Mouse (Mus musculus): Measurements from ENCODE around the gene Gm47985. TPM values are rescaled to one million over a fixed set of nuclear protein-coding genes. Genes with fewer than 3 reads are reported as not detected.
"Not testable (repeated sequence)": the region's sequence is repeated elsewhere in the genome, so short reads cannot be mapped to it uniquely, and the experiment has no call there.

Gene Gm47985
- polyA plus RNA-seq, 1 experiment from 2014 or later = 0.11 TPM

GRCm38 (mm10) chr1:151192739-151193138 lies 10.4 kb downstream of the Gm47985 start:
- not testable (repeated sequence) for H3K36me3 ChIP-seq (ENCODE audit: control insufficient read depth, insufficient read depth, low read length); H3K9me3 ChIP-seq (ENCODE audit: control insufficient read depth, low read length)

GRCm38 (mm10) chr1:151195986-151196385 lies 13.6 kb downstream of the Gm47985 start:
- not testable (repeated sequence) for H3K9me3 ChIP-seq (ENCODE audit: control insufficient read depth, low read length); ATAC-seq (ENCODE audit: low read depth)
- WGBS = 67% methylated on average over 4 of the region's 4 CpGs

More at GRCm38 (mm10) chr1:151192739-151193138, 10.4 kb downstream of the Gm47985 start:
- 90% methylated on average over 14 of the region's 15 CpGs for WGBS
- H3K9ac ChIP-seq (ENCODE audit: low read length); H3K27ac ChIP-seq (ENCODE audit: low read length); H3K27me3 ChIP-seq (ENCODE audit: control insufficient read depth, insufficient read depth, low read depth, low read length); H3K4me3 ChIP-seq (ENCODE audit: low read length); H3K4me2 ChIP-seq (ENCODE audit: low read depth, low read length); H3K4me1 ChIP-seq (replicated peaks; ENCODE audit: control insufficient read depth, insufficient read depth, low read length); ATAC-seq (ENCODE audit: low read depth): not testable (repeated sequence)

GRCm38 (mm10) chr1:151196690-151197089 lies 14.4 kb downstream of the Gm47985 start:
- not testable (repeated sequence) for H3K4me2 ChIP-seq (ENCODE audit: low read depth, low read length); H3K9ac ChIP-seq (ENCODE audit: low read length); H3K36me3 ChIP-seq (ENCODE audit: control insufficient read depth, insufficient read depth, low read length); H3K9me3 ChIP-seq (ENCODE audit: control insufficient read depth, low read length); H3K4me3 ChIP-seq (ENCODE audit: low read length); H3K27me3 ChIP-seq (ENCODE audit: control insufficient read depth, insufficient read depth, low read depth, low read length); H3K4me1 ChIP-seq (replicated peaks; ENCODE audit: control insufficient read depth, insufficient read depth, low read length); ATAC-seq (ENCODE audit: low read depth); H3K27ac ChIP-seq (ENCODE audit: low read length)
- WGBS = 69% methylated on average over 3 of the region's 3 CpGs

More at GRCm38 (mm10) chr1:151195986-151196385, 13.6 kb downstream of the Gm47985 start:
- H3K4me1 ChIP-seq (replicated peaks; ENCODE audit: control insufficient read depth, insufficient read depth, low read length); H3K4me2 ChIP-seq (ENCODE audit: low read depth, low read length); H3K4me3 ChIP-seq (ENCODE audit: low read length); H3K27ac ChIP-seq (ENCODE audit: low read length); H3K27me3 ChIP-seq (ENCODE audit: control insufficient read depth, insufficient read depth, low read depth, low read length); H3K9ac ChIP-seq (ENCODE audit: low read length); H3K36me3 ChIP-seq (ENCODE audit: control insufficient read depth, insufficient read depth, low read length): not testable (repeated sequence)

- H3K27ac ChIP-seq (ENCODE audit: low read length); H3K4me3 ChIP-seq (ENCODE audit: low read length); H3K4me2 ChIP-seq (ENCODE audit: low read depth, low read length); H3K9ac ChIP-seq (ENCODE audit: low read length); ATAC-seq (ENCODE audit: low read depth); H3K27me3 ChIP-seq (ENCODE audit: control insufficient read depth, insufficient read depth, low read depth, low read length); H3K4me1 ChIP-seq (replicated peaks; ENCODE audit: control insufficient read depth, insufficient read depth, low read length); H3K36me3 ChIP-seq (ENCODE audit: control insufficient read depth, insufficient read depth, low read length); H3K9me3 ChIP-seq (ENCODE audit: control insufficient read depth, low read length): not testable (repeated sequence)
- 64% methylated on average over 2 of the region's 4 CpGs for WGBS
These were observed 15.8 kb downstream of the Gm47985 start, which contains the start of gene Gm47995 for GRCm38 (mm10) chr1:151198120-151198519. TSS of gene Gm47995 (plus strand) at chr1:151198448.

- not testable (repeated sequence) for H3K27me3 ChIP-seq (ENCODE audit: control insufficient read depth, insufficient read depth, low read depth, low read length); ATAC-seq (ENCODE audit: low read depth); H3K27ac ChIP-seq (ENCODE audit: low read length); H3K4me2 ChIP-seq (ENCODE audit: low read depth, low read length); H3K36me3 ChIP-seq (ENCODE audit: control insufficient read depth, insufficient read depth, low read length); H3K4me1 ChIP-seq (replicated peaks; ENCODE audit: control insufficient read depth, insufficient read depth, low read length); H3K9ac ChIP-seq (ENCODE audit: low read length); H3K9me3 ChIP-seq (ENCODE audit: control insufficient read depth, low read length); H3K4me3 ChIP-seq (ENCODE audit: low read length)
These were observed 18.3 kb downstream of the Gm47985 start for GRCm38 (mm10) chr1:151200620-151201019.

GRCm38 (mm10) chr1:151202771-151203170 lies 20.4 kb downstream of the Gm47985 start:
- WGBS = 62% methylated on average over 3 of the region's 5 CpGs
- not testable (repeated sequence) for H3K4me3 ChIP-seq (ENCODE audit: low read length); H3K27ac ChIP-seq (ENCODE audit: low read length); H3K27me3 ChIP-seq (ENCODE audit: control insufficient read depth, insufficient read depth, low read depth, low read length); ATAC-seq (ENCODE audit: low read depth); H3K4me2 ChIP-seq (ENCODE audit: low read depth, low read length); H3K9ac ChIP-seq (ENCODE audit: low read length); H3K36me3 ChIP-seq (ENCODE audit: control insufficient read depth, insufficient read depth, low read length); H3K4me1 ChIP-seq (replicated peaks; ENCODE audit: control insufficient read depth, insufficient read depth, low read length); H3K9me3 ChIP-seq (ENCODE audit: control insufficient read depth, low read length)

- not testable (repeated sequence) for H3K4me2 ChIP-seq (ENCODE audit: low read depth, low read length); H3K27me3 ChIP-seq (ENCODE audit: control insufficient read depth, insufficient read depth, low read depth, low read length); H3K36me3 ChIP-seq (ENCODE audit: control insufficient read depth, insufficient read depth, low read length); H3K9me3 ChIP-seq (ENCODE audit: control insufficient read depth, low read length); H3K4me3 ChIP-seq (ENCODE audit: low read length); H3K4me1 ChIP-seq (replicated peaks; ENCODE audit: control insufficient read depth, insufficient read depth, low read length); H3K27ac ChIP-seq (ENCODE audit: low read length); ATAC-seq (ENCODE audit: low read depth); H3K9ac ChIP-seq (ENCODE audit: low read length)
- whole genome bisulfite sequencing = no CpG with 5 or more reads among the region's 6 CpGs
These were observed 21.5 kb downstream of the Gm47985 start, which contains the start of gene 3110040M04Rik for GRCm38 (mm10) chr1:151203818-151204217. TSS of gene 3110040M04Rik (plus strand) at chr1:151204121.

- H3K4me1 ChIP-seq (replicated peaks; ENCODE audit: control insufficient read depth, insufficient read depth, low read length); H3K9me3 ChIP-seq (ENCODE audit: control insufficient read depth, low read length); H3K36me3 ChIP-seq (ENCODE audit: control insufficient read depth, insufficient read depth, low read length); H3K27ac ChIP-seq (ENCODE audit: low read length); H3K27me3 ChIP-seq (ENCODE audit: control insufficient read depth, insufficient read depth, low read depth, low read length); ATAC-seq (ENCODE audit: low read depth); H3K4me2 ChIP-seq (ENCODE audit: low read depth, low read length); H3K4me3 ChIP-seq (ENCODE audit: low read length); H3K9ac ChIP-seq (ENCODE audit: low read length): not testable (repeated sequence)
- WGBS = 50% methylated on average over 3 of the region's 5 CpGs
These were observed 26.2 kb downstream of the Gm47985 start for GRCm38 (mm10) chr1:151208493-151208892.

- H3K9me3 ChIP-seq (ENCODE audit: control insufficient read depth, low read length); ATAC-seq (ENCODE audit: low read depth); H3K4me2 ChIP-seq (ENCODE audit: low read depth, low read length); H3K9ac ChIP-seq (ENCODE audit: low read length); H3K27ac ChIP-seq (ENCODE audit: low read length); H3K27me3 ChIP-seq (ENCODE audit: control insufficient read depth, insufficient read depth, low read depth, low read length); H3K4me1 ChIP-seq (replicated peaks; ENCODE audit: control insufficient read depth, insufficient read depth, low read length); H3K4me3 ChIP-seq (ENCODE audit: low read length); H3K36me3 ChIP-seq (ENCODE audit: control insufficient read depth, insufficient read depth, low read length): not testable (repeated sequence)
These were observed 26.6 kb downstream of the Gm47985 start for GRCm38 (mm10) chr1:151208944-151209343.

GRCm38 (mm10) chr1:151209824-151210355 lies 27.6 kb downstream of the Gm47985 start, which contains the start of gene Gm47996:
TSS of gene Gm47996 (plus strand) at chr1:151210131.
- not testable (repeated sequence) for H3K9me3 ChIP-seq (ENCODE audit: control insufficient read depth, low read length); H3K36me3 ChIP-seq (ENCODE audit: control insufficient read depth, insufficient read depth, low read length); H3K9ac ChIP-seq (ENCODE audit: low read length); H3K4me1 ChIP-seq (replicated peaks; ENCODE audit: control insufficient read depth, insufficient read depth, low read length); H3K4me3 ChIP-seq (ENCODE audit: low read length); H3K27me3 ChIP-seq (ENCODE audit: control insufficient read depth, insufficient read depth, low read depth, low read length); H3K27ac ChIP-seq (ENCODE audit: low read length); ATAC-seq (ENCODE audit: low read depth); H3K4me2 ChIP-seq (ENCODE audit: low read depth, low read length)
- WGBS = 84% methylated on average over 4 of the region's 8 CpGs

All from lung, embryonic 16.5 days (tissue).